Mouse (Mus musculus) embryonic facial prominence, embryonic 10.5 days (tissue): ENCODE measurements around the gene Hyal1. TPM values are rescaled to one million over a fixed set of nuclear protein-coding genes. Genes with fewer than 3 reads are reported as not detected.

Experiments
- DNase-seq: peaks from one replicate; pipeline ENCODE4 v3.0.0-alpha.2; 2017; ENCODE audit warnings: low spot score
- H3K27ac ChIP-seq: fragments of 300-500 bp; sonication (generic); replicated peaks from 2 replicates; pipeline ENCODE4 v1.5.1; 2016; ENCODE audit warnings: mild to moderate bottlenecking
- H3K27me3 ChIP-seq: fragments of 300-500 bp; sonication (generic); replicated peaks from 2 replicates; pipeline ENCODE4 v1.6.1; 2016; ENCODE audit warnings: low read depth, mild to moderate bottlenecking; ENCODE audit not compliant: poor library complexity, severe bottlenecking
- H3K36me3 ChIP-seq: fragments of 300-500 bp; sonication (generic); replicated peaks from 2 replicates; pipeline ENCODE4 v1.6.1; 2016; ENCODE audit warnings: mild to moderate bottlenecking, moderate library complexity
- H3K4me1 ChIP-seq: fragments of 300-500 bp; sonication (generic); 2 replicates; pipeline ENCODE4 v1.6.1; 2016
- H3K4me3 ChIP-seq: fragments of 300-500 bp; sonication (generic); 2 replicates; pipeline ENCODE4 v1.5.1; 2016; ENCODE audit warnings: mild to moderate bottlenecking, moderate library complexity
- H3K9me3 ChIP-seq: fragments of 300-500 bp; sonication (generic); 2 replicates; pipeline ENCODE4 v1.6.1; 2016; ENCODE audit warnings: mild to moderate bottlenecking
- WGBS: fragments of 180-500 bp; shearing (Covaris S2); methylation state at CpG from one replicate; pipeline ENCODE4 v1.1.7; 2016; 5-methylcytosine and 5-hydroxymethylcytosine counted together
- polyA plus RNA-seq: library from polyadenylated mRNA; unstranded; fragments of >200 nt; fragmentation: Nextera tagmentation; extraction: Ambion mirVana; gene quantifications from 2 replicates; pipeline ENCODE4 v1.2.1, GENCODE M21; 2016

Gene Hyal1
- polyA plus RNA-seq, 1 experiment from 2014 or later: 9.1 TPM

GRCm38 (mm10) chr9:107580501-107581317 lies 4.0 kb downstream of the Hyal1 start, which contains the start of gene Hyal3:
TSS of gene Hyal3 (plus strand) at chr9:107580818.
- Histone ChIP-seq H3K4me3 (peak within 1 kb of the TSS; percentile 77), H3K4me1 (peaks cover 70% of the 10 kb centered on the region), H3K27me3 (no peaks in the 10 kb centered on the region), H3K36me3 (peaks cover 28% of the 10 kb centered on the region), H3K9me3 (no peaks in the 10 kb centered on the region), H3K27ac (peak within 1 kb of the TSS; percentile 93)
- peak; percentile 86 for DNase-seq
- under 1% methylated on average over 32 of the region's 32 CpGs for whole genome bisulfite sequencing

GRCm38 (mm10) chr9:107581584-107581983 lies 4.9 kb downstream of the Hyal1 start:
- Histone ChIP-seq H3K4me1 (peaks cover 62% of the 10 kb centered on the region), H3K27ac (peak overlapping the region; percentile 93), H3K27me3 (no peaks in the 10 kb centered on the region), H3K4me3 (peak overlapping the region; percentile 77), H3K9me3 (no peaks in the 10 kb centered on the region), H3K36me3 (peaks cover 28% of the 10 kb centered on the region)
- WGBS: 74% methylated on average over 4 of the region's 4 CpGs
- DNase-seq: no peak

DNA sequence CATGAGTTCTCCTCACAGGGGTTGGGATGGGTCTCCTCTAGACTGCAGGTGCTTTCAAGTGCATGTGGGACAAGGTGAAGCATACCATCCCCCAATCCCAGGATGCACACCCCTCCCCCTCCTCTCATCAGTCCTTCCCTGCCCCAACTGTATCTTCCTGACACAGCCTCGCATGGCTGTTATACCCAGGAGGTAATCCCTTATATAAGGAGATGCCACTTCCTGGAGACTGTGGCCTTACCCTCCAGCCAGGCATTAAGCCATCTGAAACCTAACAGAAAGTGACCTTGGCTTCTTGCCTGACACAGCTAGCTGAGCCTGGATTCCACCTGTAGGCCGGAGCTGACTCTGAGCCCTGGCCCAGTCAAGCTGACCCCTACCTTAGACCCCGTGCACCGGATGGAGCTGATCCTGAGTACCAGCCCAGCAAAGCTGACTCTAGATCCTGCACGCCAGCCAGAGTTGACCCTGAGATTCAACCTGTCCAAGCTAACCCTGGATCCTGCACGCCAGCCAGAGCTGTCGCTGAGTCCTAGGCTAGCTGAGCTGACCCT lies 5.9 kb downstream of the Hyal1 start:
- no peak overlapping the region for H3K27ac ChIP-seq
- H3K4me3 ChIP-seq: peak overlapping the region; percentile 77; the same call in 1 of the 2 replicates
- peaks cover 28% of the 10 kb centered on the region for H3K36me3 ChIP-seq
- WGBS: 90% methylated on average over 7 of the region's 7 CpGs
- no peaks in the 10 kb centered on the region for H3K9me3 ChIP-seq
- DNase-seq: no peak
- H3K27me3 ChIP-seq: no peaks in the 10 kb centered on the region
- H3K4me1 ChIP-seq: peaks cover 57% of the 10 kb centered on the region

- 93% methylated on average over 14 of the region's 14 CpGs for WGBS
Observed at GRCm38 (mm10) chr9:107583174-107583573, 6.4 kb downstream of the Hyal1 start.

GRCm38 (mm10) chr9:107586504-107586903 lies 9.8 kb downstream of the Hyal1 start:
- Histone ChIP-seq H3K4me3 (peak overlapping the region; percentile 26), H3K36me3 (peaks cover 47% of the 10 kb centered on the region), H3K9me3 (no peaks in the 10 kb centered on the region), H3K4me1 (peaks cover 35% of the 10 kb centered on the region), H3K27ac (no peak overlapping the region; the same call in 1 of the 2 replicates), H3K27me3 (no peaks in the 10 kb centered on the region)
- no peak for DNase-seq
- WGBS: 93% methylated on average over 5 of the region's 5 CpGs

More at GRCm38 (mm10) chr9:107583174-107583573, 6.4 kb downstream of the Hyal1 start:
- Histone ChIP-seq H3K4me1 (peaks cover 55% of the 10 kb centered on the region), H3K9me3 (no peaks in the 10 kb centered on the region), H3K27me3 (no peaks in the 10 kb centered on the region), H3K27ac (no peak overlapping the region), H3K4me3 (no peak overlapping the region), H3K36me3 (peaks cover 28% of the 10 kb centered on the region)
- DNase-seq: no peak

GRCm38 (mm10) chr9:107586974-107587832 lies 10.5 kb downstream of the Hyal1 start, which contains the start of gene Ifrd2:
TSS of gene Ifrd2 (plus strand) at chr9:107587642.
- DNase-seq: peak; percentile 95
- H3K9me3 ChIP-seq: no peaks in the 10 kb centered on the region
- peaks cover 28% of the 10 kb centered on the region for H3K4me1 ChIP-seq
- 14% methylated on average over 46 of the region's 46 CpGs for WGBS
- H3K27me3 ChIP-seq: no peaks in the 10 kb centered on the region
- peak within 1 kb of the TSS; percentile 84 for H3K27ac ChIP-seq
- H3K4me3 ChIP-seq: peak within 1 kb of the TSS; percentile 80
- peaks cover 54% of the 10 kb centered on the region for H3K36me3 ChIP-seq

DNA sequence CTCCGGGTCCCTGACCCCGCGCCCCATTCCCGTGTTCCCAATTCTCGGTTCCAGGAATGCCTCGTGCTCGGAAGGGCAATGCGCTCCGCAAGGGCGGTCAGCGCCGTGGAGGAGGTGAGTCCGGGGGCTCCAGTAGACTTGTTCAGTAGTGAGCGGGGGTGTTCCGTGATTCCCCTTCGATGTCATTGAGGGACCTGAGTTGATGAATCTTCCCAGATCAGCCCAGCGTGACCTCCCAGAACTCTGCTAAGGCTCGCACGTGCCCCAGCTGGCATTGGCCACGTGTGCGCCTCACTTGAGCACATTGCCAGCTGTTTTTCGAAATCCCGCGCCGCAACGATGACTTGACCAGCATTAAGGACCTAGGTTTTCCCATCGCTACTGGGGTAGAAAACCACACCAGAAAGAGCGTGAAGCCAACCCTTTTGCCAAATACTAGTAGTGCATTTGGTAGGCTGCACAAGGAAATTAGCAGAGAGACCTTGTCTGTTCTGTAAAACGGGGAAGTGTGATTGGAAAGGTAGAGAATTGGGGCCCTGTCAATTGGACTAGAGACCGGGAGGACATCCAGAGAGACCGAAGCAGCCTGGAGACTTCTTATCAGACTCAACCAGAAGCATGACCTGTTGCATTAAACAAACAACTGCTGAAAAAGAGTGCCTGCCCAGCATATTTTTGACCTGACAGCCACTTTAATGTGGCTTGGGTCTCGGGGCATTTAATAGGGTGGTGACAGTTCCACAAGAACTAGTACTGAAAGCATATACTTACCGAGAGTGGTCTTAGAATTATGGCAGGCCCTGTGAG lies 11.3 kb downstream of the Hyal1 start:
- 6% methylated on average over 33 of the region's 33 CpGs for WGBS
- peaks cover 55% of the 10 kb centered on the region for H3K36me3 ChIP-seq
- H3K9me3 ChIP-seq: no peaks in the 10 kb centered on the region
- no peaks in the 10 kb centered on the region for H3K27me3 ChIP-seq
- peak overlapping the region; percentile 80 for H3K4me3 ChIP-seq
- H3K27ac ChIP-seq: peak overlapping the region; percentile 84
- peaks cover 21% of the 10 kb centered on the region for H3K4me1 ChIP-seq
- no peak for DNase-seq

DNA sequence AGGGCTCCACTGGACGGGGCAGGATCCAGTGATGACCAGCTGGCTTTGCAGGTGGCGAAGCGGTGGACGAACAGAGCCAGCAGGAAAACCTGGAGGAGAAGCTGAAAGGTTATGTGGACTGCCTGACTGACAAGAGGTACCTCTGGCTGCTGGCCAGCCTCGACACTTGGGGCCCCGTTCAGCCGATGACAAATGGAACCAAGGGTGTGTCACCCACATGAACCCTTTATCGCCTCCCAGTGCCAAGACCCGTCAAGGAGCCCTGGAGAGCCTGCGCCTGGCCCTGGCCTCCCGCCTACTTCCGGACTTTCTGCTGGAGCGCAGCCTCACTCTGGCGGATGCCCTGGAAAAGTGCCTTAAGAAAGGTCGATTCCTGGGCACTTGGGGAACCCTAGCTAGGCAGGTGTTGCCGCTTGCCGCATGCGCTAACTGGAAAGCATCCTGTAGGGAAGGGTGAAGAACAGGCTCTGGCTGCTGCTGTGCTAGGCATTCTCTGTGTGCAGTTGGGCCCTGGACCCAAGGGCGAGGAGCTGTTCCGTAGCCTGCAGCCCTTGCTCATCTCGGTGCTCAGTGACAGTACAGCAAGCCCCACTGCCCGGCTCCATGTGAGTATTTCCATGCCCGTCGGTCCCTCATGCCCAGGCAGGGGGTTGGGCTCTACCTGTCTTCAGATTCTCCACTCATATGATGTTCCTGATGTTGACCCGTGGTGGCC lies 13.5 kb downstream of the Hyal1 start:
- H3K4me3 ChIP-seq: 0 out of 2 replicates have a peak overlapping the region, but pooled peaks have one; percentile 8
- H3K27ac ChIP-seq: no peak overlapping the region
- H3K27me3 ChIP-seq: no peaks in the 10 kb centered on the region
- no peaks in the 10 kb centered on the region for H3K9me3 ChIP-seq
- WGBS: 93% methylated on average over 25 of the region's 25 CpGs
- H3K36me3 ChIP-seq: peaks cover 63% of the 10 kb centered on the region
- no peak for DNase-seq
- peaks cover 21% of the 10 kb centered on the region for H3K4me1 ChIP-seq

DNA sequence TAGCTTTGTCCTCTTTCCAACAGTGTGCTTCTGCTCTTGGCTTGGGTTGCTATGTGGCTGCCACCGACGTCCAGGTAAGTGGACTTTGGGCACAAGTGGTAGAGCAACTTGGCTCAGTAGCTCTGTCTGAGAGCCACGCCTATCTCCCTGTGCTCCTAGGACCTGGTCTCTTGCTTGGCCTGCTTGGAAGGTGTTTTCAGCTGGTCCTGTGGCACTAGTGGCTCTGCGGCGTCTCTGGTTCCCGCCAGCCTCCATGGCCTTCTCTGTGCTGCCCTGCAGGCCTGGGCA lies 14.0 kb downstream of the Hyal1 start:
- peaks cover 21% of the 10 kb centered on the region for H3K4me1 ChIP-seq
- peaks cover 62% of the 10 kb centered on the region for H3K36me3 ChIP-seq
- no peak overlapping the region for H3K27ac ChIP-seq
- DNase-seq: no peak
- no peaks in the 10 kb centered on the region for H3K27me3 ChIP-seq
- 94% methylated on average over 6 of the region's 6 CpGs for WGBS
- no peaks in the 10 kb centered on the region for H3K9me3 ChIP-seq
- no peak overlapping the region; the same call in 1 of the 2 replicates for H3K4me3 ChIP-seq

- WGBS: 84% methylated on average over 11 of the region's 11 CpGs
- DNase-seq: no peak
- H3K4me3 ChIP-seq: no peak overlapping the region
- no peaks in the 10 kb centered on the region for H3K27me3 ChIP-seq
- peaks cover 62% of the 10 kb centered on the region for H3K36me3 ChIP-seq
- H3K27ac ChIP-seq: no peak overlapping the region
- no peaks in the 10 kb centered on the region for H3K9me3 ChIP-seq
- H3K4me1 ChIP-seq: peaks cover 11% of the 10 kb centered on the region
Observed at GRCm38 (mm10) chr9:107593101-107593976, 16.6 kb downstream of the Hyal1 start.
